Mouse (Mus musculus) T-helper 1 cell (primary cell): Measurements from ENCODE around the gene Pcca.

Experiments
- in situ Hi-C: fragments of 300-600 bp; cut with MboI, MseI; formaldehyde crosslinking; loops from one replicate; pipeline ENCODE4 v1.15.1; 2025; ENCODE audit warnings: high pct_unique_total_duplicates

The Pcca gene

GRCm38 (mm10) chr14:122730921-122731551 lies 196.9 kb downstream of the Pcca start:
- in situ Hi-C loops, result loop anchor here (25.0 kb wide), 1 partner anchor 1994 kb away; no protein-coding TSS in a partner anchor

- in situ Hi-C loops, result loop anchor here (25.0 kb wide), 1 partner anchor 2000 kb away; no protein-coding TSS in a partner anchor
Observed at GRCm38 (mm10) chr14:122736806-122737205, 202.7 kb downstream of the Pcca start.

- in situ Hi-C loops, result loop anchor here (25.0 kb wide), 1 partner anchor 2011 kb away; no protein-coding TSS in a partner anchor
Observed at GRCm38 (mm10) chr14:122747860-122748842, 214.0 kb downstream of the Pcca start.

GRCm38 (mm10) chr14:122751552-122751951 lies 217.4 kb downstream of the Pcca start:
- in situ Hi-C loops, result no loop called here

GRCm38 (mm10) chr14:122753278-122753677 lies 219.2 kb downstream of the Pcca start:
- in situ Hi-C loops, result no loop called here

DNA sequence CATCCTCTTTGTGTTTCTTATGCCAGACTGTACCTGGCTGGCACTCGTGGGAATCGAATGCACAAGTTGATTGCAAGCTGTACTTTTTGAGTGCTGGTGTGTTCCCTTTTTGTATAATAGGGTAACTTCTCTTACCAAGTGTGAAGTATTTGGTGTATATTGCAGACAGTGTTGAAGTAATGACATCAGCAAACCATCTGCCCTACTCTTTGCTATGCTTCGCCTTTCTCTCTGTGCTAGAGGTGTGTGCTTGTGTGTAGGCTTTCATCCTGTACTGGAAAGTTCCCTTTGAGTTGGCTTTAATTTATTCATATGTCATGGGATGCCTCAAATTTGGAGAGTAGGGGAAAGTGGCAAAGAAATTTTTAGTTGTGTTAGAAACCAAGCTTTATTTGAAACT lies 220.2 kb downstream of the Pcca start:
- in situ Hi-C loops, result no loop called here

DNA sequence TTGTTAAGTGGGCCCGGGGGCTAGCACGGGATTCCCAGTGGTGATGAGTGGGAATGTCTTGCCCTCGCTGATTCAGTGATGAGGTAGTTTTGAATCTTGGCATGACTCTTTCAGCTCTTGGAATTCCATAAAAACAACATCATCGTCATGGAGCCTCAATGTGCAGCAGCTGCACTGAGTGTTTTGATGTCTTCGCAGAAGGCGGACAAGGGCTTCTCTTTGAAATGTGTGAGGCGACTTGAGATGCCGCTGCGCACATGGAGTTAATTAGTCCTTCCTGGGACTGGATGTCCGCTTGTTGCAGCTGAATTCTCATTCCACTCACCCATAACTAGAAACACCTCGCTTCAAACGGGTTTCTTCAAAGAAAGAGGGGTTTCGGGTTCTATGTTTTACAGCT lies 221.4 kb downstream of the Pcca start:
- in situ Hi-C loops, result no loop called here

GRCm38 (mm10) chr14:122756671-122757070 lies 222.5 kb downstream of the Pcca start:
- in situ Hi-C loops, result no loop called here

DNA sequence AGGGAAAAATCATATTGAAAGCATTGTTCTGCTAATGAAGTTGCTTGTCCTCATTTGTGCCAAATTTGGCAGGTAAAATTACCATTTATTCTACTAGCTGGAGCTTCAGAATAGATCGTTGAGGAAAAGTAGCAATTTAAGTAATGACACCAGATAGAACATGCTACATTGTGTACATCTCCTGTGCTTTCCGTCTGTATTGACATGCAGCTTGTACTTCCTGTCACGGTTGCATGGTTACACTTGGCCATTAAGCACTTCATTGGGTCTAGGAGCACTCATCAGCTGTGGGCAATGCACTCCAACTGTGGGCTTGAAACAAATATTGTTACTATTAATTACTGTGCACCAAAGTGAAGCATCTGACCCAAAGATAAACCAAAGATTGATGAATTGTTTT lies 225.8 kb downstream of the Pcca start:
- in situ Hi-C loops, result no loop called here

DNA sequence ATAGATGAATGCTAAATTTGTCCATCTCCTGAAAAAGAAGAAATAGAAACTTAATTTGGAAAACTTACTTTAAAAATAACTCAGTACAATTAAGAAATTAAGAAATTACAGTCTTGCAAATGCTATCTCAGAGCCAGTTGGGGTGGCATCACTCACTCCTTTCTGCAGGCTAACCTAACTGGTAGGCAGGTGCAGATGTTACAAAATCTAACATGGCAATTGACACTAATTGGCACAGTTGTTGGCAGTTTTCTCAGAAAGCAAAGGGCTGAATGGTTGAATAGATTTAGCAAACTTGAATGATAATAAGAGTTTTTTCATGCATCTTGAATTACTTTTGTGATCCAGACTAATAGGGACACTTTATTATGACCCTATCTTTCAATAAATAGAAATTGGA lies 226.7 kb downstream of the Pcca start:
- in situ Hi-C loops, result no loop called here

GRCm38 (mm10) chr14:122762603-122763002 lies 228.5 kb downstream of the Pcca start:
- in situ Hi-C loops, result no loop called here

GRCm38 (mm10) chr14:122765951-122766350 lies 231.8 kb downstream of the Pcca start:
- in situ Hi-C loops, result no loop called here

DNA sequence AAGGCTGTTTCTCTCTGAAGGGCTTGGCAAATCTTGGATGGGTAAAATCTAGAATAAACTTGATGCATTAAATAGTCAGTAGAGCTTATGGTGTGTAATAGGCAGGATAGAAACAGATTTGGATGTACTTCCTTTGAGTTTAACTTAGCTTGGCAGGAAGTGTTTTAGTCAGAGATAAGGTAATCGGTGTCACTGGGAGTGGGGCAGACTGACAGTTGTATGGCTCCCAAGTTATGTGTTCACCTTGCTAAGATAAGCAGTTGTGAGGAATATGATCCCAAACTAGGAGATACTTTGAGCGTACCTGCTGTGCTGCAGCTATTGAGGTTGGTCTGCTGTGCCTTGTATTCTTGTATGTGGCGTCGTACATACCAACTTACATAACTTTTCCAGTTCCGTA lies 232.3 kb downstream of the Pcca start:
- in situ Hi-C loops, result no loop called here

GRCm38 (mm10) chr14:122784701-122785100 lies 250.6 kb downstream of the Pcca start:
- in situ Hi-C loops, result no loop called here

DNA sequence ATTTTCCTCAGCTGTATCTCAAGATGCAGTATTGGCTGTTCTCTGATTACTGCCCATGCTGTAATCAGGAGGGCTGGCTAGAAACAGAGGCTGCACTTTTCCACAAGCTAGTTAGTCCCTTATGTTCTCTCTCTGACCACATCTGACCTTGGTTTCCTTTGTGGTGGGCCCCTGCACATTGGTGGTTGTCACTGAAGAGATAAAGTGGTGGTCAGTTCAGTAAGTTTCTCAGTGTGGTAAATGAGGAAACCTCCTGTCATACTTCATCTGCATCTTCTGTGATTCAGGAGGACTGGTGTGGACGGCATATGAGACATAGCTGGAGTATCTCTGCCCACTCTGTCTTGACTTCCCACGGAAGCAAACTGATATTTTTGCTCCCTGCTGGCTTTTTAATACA lies 254.1 kb downstream of the Pcca start:
- in situ Hi-C loops, result no loop called here

DNA sequence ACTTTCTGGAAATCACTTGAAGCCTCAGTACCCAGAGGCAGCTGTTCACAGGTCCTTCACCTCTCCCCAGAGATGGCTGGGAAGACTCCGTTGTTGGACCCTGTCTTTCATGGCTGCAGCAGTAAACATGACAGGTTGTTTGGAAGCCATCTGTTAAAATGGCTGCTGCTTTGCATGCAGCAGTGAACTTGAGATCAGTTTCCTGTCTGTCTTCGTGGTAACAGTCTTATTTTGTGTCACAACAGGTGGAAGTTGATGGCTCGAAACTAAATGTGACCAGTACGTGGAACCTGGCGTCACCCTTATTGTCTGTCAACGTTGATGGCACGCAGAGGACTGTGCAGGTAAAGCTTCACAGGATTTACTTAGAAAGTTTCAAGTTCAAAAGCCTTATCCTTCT lies 256.0 kb downstream of the Pcca start:
- in situ Hi-C loops, result no loop called here

GRCm38 (mm10) chr14:122793368-122793767 lies 259.2 kb downstream of the Pcca start:
- in situ Hi-C loops, result no loop called here

DNA sequence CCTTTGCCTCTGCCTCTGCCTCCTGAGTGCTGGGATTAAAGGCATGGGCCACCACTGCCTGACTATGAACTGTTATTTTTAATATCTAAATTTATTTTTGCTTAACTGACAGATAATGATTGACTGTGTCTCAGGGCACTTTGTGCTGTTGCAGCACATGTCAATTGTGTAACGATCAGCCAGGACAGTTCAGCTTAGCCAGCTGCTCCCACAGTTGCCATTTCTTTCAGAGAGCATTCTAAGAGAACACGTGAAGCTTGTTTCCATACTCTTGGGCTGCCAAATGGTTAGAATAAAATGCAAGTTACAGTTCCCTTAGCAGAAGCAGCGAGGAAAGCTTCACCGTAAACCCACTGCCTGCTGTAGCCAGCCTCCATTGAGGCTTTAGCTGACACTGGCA lies 266.2 kb downstream of the Pcca start:
- in situ Hi-C loops, result no loop called here

DNA sequence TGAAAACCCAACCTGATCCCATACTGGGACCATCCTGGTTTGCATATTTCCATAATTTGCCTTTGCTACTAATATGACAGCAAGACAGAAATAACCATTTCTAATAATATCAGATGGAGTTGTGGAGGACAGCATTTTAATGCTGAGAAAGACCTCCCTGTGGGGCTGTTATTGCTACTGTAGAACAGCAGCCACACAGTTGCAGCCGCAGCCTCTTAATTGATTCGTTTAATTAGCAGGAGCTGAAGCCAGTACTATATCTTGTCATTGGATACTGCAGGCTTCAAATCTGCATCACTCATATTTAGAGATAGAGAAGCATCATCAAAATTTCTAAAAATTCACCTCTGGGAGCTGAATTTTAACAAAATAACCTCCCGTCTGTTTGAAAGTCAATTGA lies 286.9 kb downstream of the Pcca start:
- in situ Hi-C loops, result no loop called here

GRCm38 (mm10) chr14:122823791-122824190 lies 289.7 kb downstream of the Pcca start:
- in situ Hi-C loops, result no loop called here

DNA sequence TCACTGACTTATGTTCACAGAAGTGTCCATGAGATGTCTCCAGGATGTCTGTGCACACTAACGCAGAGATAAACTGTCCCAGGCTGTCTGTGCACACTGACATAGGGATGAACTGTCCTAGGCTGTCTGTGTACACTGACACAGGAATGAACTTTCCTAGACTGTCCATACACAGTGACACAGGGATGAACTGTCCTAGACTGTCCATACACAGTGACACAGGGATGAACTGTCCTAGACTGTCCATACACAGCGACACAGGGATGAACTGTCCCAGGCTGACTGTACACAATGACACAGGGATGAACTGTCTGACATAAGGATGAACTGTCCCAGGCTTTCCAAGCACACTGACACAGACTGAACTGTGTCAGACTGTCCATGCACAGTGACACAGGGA lies 291.3 kb downstream of the Pcca start:
- in situ Hi-C loops, result no loop called here

GRCm38 (mm10) chr14:122830433-122830832 lies 296.3 kb downstream of the Pcca start:
- in situ Hi-C loops, result no loop called here

GRCm38 (mm10) chr14:122833666-122834065 lies 299.5 kb downstream of the Pcca start:
- in situ Hi-C loops, result no loop called here
